Mouse (Mus musculus): ENCODE measurements around the gene Teddm2. TPM values are rescaled to one million over a fixed set of nuclear protein-coding genes. Genes with fewer than 3 reads are reported as not detected.
"Not testable (repeated sequence)": the region's sequence is repeated elsewhere in the genome, so short reads cannot be mapped to it uniquely, and the experiment has no call there.

Gene Teddm2
- polyA plus RNA-seq, 1 experiment: 4.6 TPM

GRCm38 (mm10) chr1:153897196-153897595 lies 2.8 kb downstream of the Teddm2 start:
- H3K4me1 ChIP-seq (ENCODE audit: control insufficient read depth, insufficient read depth, low read length): peaks cover 1% of the 10 kb centered on the region; the same call in 1 of the 2 replicates
- no peak overlapping the region for H3K27ac ChIP-seq (ENCODE audit: insufficient read depth, low read length)
- no peak for TF ChIP-seq CTCF (IDR thresholded peaks at IDR 0.05; ENCODE audit: extremely low read depth, insufficient read depth, low read length)
- no peak for TF ChIP-seq POLR2A (IDR thresholded peaks at IDR 0.05; ENCODE audit: extremely low read depth, insufficient read depth, low read length)
- H3K4me3 ChIP-seq (ENCODE audit: insufficient read depth, low read length): no peak overlapping the region

GRCm38 (mm10) chr1:153894979-153895378 lies 5.0 kb downstream of the Teddm2 start:
- no peak overlapping the region for H3K4me3 ChIP-seq (ENCODE audit: insufficient read depth, low read length)
- H3K4me1 ChIP-seq (ENCODE audit: control insufficient read depth, insufficient read depth, low read length): peaks cover 1% of the 10 kb centered on the region; the same call in 1 of the 2 replicates
- TF ChIP-seq CTCF (IDR thresholded peaks at IDR 0.05; ENCODE audit: extremely low read depth, insufficient read depth, low read length) (peak; percentile 90), POLR2A (IDR thresholded peaks at IDR 0.05; ENCODE audit: extremely low read depth, insufficient read depth, low read length) (no peak)
- no peak overlapping the region for H3K27ac ChIP-seq (ENCODE audit: insufficient read depth, low read length)

GRCm38 (mm10) chr1:153894201-153894893 lies 5.7 kb downstream of the Teddm2 start:
- Histone ChIP-seq H3K4me3 (ENCODE audit: insufficient read depth, low read length) (no peak overlapping the region), H3K27ac (ENCODE audit: insufficient read depth, low read length) (no peak overlapping the region), H3K4me1 (ENCODE audit: control insufficient read depth, insufficient read depth, low read length) (peaks cover 1% of the 10 kb centered on the region; the same call in 1 of the 2 replicates)
- TF ChIP-seq POLR2A (IDR thresholded peaks at IDR 0.05; ENCODE audit: extremely low read depth, insufficient read depth, low read length): no peak
- TF ChIP-seq CTCF (IDR thresholded peaks at IDR 0.05; ENCODE audit: extremely low read depth, insufficient read depth, low read length): no peak

- no peak overlapping the region for H3K27ac ChIP-seq (ENCODE audit: insufficient read depth, low read length)
- no peak overlapping the region for H3K4me3 ChIP-seq (ENCODE audit: insufficient read depth, low read length)
- TF ChIP-seq POLR2A (IDR thresholded peaks at IDR 0.05; ENCODE audit: extremely low read depth, insufficient read depth, low read length) (no peak), CTCF (IDR thresholded peaks at IDR 0.05; ENCODE audit: extremely low read depth, insufficient read depth, low read length) (no peak)
- H3K4me1 ChIP-seq (ENCODE audit: control insufficient read depth, insufficient read depth, low read length): peaks cover 1% of the 10 kb centered on the region; the same call in 1 of the 2 replicates
These were observed 6.3 kb downstream of the Teddm2 start for GRCm38 (mm10) chr1:153893746-153894145.

- no peak within 1 kb of the TSS for H3K4me3 ChIP-seq (ENCODE audit: insufficient read depth, low read length)
- TF ChIP-seq POLR2A (IDR thresholded peaks at IDR 0.05; ENCODE audit: extremely low read depth, insufficient read depth, low read length) (no peak), CTCF (IDR thresholded peaks at IDR 0.05; ENCODE audit: extremely low read depth, insufficient read depth, low read length) (no peak)
- no peak within 1 kb of the TSS for H3K27ac ChIP-seq (ENCODE audit: insufficient read depth, low read length)
- H3K4me1 ChIP-seq (ENCODE audit: control insufficient read depth, insufficient read depth, low read length): peaks cover 1% of the 10 kb centered on the region; the same call in 1 of the 2 replicates
These were observed 8.6 kb downstream of the Teddm2 start, which contains the start of gene Teddm1a for GRCm38 (mm10) chr1:153891442-153891841. Gene Teddm1a, plus strand, starts transcription at chr1:153891742.

GRCm38 (mm10) chr1:153890121-153890520 lies 9.9 kb downstream of the Teddm2 start:
- TF ChIP-seq POLR2A (IDR thresholded peaks at IDR 0.05; ENCODE audit: extremely low read depth, insufficient read depth, low read length) (no peak), CTCF (IDR thresholded peaks at IDR 0.05; ENCODE audit: extremely low read depth, insufficient read depth, low read length) (no peak)
- Histone ChIP-seq H3K4me1 (ENCODE audit: control insufficient read depth, insufficient read depth, low read length) (peaks cover 1% of the 10 kb centered on the region; the same call in 1 of the 2 replicates), H3K27ac (ENCODE audit: insufficient read depth, low read length) (no peak overlapping the region), H3K4me3 (ENCODE audit: insufficient read depth, low read length) (no peak overlapping the region)

- H3K27ac ChIP-seq (ENCODE audit: insufficient read depth, low read length): no peak overlapping the region
- TF ChIP-seq CTCF (IDR thresholded peaks at IDR 0.05; ENCODE audit: extremely low read depth, insufficient read depth, low read length) (no peak), POLR2A (IDR thresholded peaks at IDR 0.05; ENCODE audit: extremely low read depth, insufficient read depth, low read length) (no peak)
These were observed 13.9 kb downstream of the Teddm2 start for GRCm38 (mm10) chr1:153886024-153886633.

GRCm38 (mm10) chr1:153880391-153880790 lies 19.6 kb downstream of the Teddm2 start:
- not testable (repeated sequence) for H3K4me1 ChIP-seq (ENCODE audit: control insufficient read depth, insufficient read depth, low read length); H3K27ac ChIP-seq (ENCODE audit: insufficient read depth, low read length); H3K4me3 ChIP-seq (ENCODE audit: insufficient read depth, low read length)

More at GRCm38 (mm10) chr1:153886024-153886633, 13.9 kb downstream of the Teddm2 start:
- Histone ChIP-seq H3K4me1 (ENCODE audit: control insufficient read depth, insufficient read depth, low read length) (no peaks in the 10 kb centered on the region), H3K4me3 (ENCODE audit: insufficient read depth, low read length) (no peak overlapping the region)

- H3K27ac ChIP-seq (ENCODE audit: insufficient read depth, low read length): no peak within 1 kb of the TSS
- H3K4me1 ChIP-seq (ENCODE audit: control insufficient read depth, insufficient read depth, low read length): peaks cover 2% of the 10 kb centered on the region; the same call in 1 of the 2 replicates
- TF ChIP-seq POLR2A (IDR thresholded peaks at IDR 0.05; ENCODE audit: extremely low read depth, insufficient read depth, low read length): no peak
- H3K4me3 ChIP-seq (ENCODE audit: insufficient read depth, low read length): no peak within 1 kb of the TSS
These were observed 26.0 kb downstream of the Teddm2 start, which contains the start of gene Teddm1b for GRCm38 (mm10) chr1:153874045-153874444. Gene Teddm1b, plus strand, starts transcription at chr1:153874345.

- TF ChIP-seq CTCF (IDR thresholded peaks at IDR 0.05; ENCODE audit: extremely low read depth, insufficient read depth, low read length): no peak
- no peak for TF ChIP-seq POLR2A (IDR thresholded peaks at IDR 0.05; ENCODE audit: extremely low read depth, insufficient read depth, low read length)
- H3K27ac ChIP-seq (ENCODE audit: insufficient read depth, low read length): no peak overlapping the region
- H3K4me1 ChIP-seq (ENCODE audit: control insufficient read depth, insufficient read depth, low read length): no peaks in the 10 kb centered on the region
- no peak overlapping the region for H3K4me3 ChIP-seq (ENCODE audit: insufficient read depth, low read length)
These were observed 44.1 kb downstream of the Teddm2 start for GRCm38 (mm10) chr1:153855946-153856345.

GRCm38 (mm10) chr1:153852696-153853095 lies 47.3 kb downstream of the Teddm2 start:
- not testable (repeated sequence) for H3K4me3 ChIP-seq (ENCODE audit: insufficient read depth, low read length); H3K27ac ChIP-seq (ENCODE audit: insufficient read depth, low read length); H3K4me1 ChIP-seq (ENCODE audit: control insufficient read depth, insufficient read depth, low read length)

Data from cortical plate, adult 2 months (tissue).